Mouse (Mus musculus): ENCODE results near the gene Tgfa. TPM values are rescaled to one million over a fixed set of nuclear protein-coding genes. Genes with fewer than 3 reads are reported as not detected.

Gene Tgfa
- total RNA-seq, 2 experiments from 2014 or later: 34.1 to 36.6 TPM

DNA sequence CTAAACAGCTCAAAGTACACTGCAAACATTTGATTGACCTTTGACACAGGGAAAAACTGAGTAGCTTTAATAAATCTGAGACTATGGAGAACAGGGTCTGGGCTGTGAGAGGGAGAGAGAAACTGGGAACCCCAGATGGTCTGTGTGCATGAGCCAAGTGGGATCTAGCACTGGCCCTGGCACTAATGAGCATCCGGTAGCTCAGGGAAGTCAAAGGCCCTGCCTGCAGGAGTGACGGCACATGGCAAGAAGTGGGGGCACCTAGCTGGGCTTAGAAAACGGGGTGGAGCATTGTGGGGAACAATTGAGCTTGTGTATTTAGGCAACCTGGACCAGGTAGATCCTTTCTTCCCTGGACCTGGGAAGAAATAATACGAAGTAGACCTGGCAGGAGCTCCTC is 25.1 kb downstream of the Tgfa start:
- DNase-seq (ENCODE audit: extremely low spot score in 1 of 2, low spot score in 1 of 2): no peak

DNA sequence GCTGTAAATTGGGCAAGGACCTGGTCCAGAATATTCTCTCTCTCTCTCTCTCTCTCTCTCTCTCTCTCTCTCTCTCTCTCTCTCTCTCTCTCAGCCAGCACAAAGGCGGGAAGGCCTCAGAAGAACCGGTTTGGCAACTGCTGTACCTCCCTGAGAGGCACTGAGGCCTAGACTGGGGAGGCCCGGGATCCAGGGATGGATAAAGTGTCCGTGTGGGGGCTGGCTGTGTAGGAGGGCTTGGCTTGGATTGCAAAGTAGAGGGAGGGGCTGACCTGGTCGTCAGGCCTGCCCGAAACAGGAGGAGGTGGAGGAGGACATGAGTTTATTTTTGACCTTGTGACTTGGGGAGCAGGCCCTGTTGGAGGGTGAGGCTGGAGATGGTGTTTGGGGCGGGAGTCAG is 27.4 kb downstream of the Tgfa start:
- DNase-seq (ENCODE audit: extremely low spot score in 1 of 2, low spot score in 1 of 2): no peak

DNA sequence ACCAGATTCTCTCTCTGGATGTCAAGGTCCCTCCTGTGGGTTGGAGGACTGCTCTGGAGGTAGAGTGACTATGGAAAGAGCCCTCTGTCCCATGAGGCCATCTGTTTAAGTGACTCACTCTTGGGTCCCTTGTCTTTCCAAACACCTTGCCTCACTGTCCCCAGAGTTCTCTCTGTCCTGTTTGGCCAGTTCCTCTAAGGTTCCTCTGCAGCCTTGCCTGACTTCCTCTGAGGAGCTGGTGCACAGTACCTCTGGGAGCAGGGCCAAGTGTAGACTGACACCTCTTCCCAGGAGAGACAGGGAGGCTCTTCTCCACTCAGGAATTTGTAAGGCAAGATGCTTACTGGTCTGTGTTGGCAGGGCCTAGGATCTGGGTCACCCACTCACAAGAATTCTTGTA is 30.6 kb downstream of the Tgfa start:
- no peak for DNase-seq (ENCODE audit: extremely low spot score in 1 of 2, low spot score in 1 of 2)

DNA sequence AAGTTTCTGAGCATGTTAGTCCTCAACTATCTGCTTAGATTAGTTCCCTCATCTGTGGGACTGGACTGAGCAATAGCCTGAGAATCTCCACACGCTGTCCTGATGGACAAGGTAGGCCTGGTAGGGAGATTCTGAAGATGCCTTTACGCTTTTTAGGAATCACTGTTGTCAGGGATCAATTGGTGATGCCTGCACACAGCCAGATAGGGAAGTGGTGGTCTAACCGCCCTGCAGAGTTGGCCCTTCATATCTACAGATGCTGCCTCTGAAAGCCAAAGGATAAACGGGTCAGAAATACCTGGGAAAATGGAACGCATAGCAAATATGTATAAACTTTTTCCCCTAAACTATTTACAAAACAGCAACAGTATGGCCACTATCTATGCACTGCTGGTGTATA is 37.3 kb downstream of the Tgfa start:
- no peak for DNase-seq (ENCODE audit: extremely low spot score in 1 of 2, low spot score in 1 of 2)

DNA sequence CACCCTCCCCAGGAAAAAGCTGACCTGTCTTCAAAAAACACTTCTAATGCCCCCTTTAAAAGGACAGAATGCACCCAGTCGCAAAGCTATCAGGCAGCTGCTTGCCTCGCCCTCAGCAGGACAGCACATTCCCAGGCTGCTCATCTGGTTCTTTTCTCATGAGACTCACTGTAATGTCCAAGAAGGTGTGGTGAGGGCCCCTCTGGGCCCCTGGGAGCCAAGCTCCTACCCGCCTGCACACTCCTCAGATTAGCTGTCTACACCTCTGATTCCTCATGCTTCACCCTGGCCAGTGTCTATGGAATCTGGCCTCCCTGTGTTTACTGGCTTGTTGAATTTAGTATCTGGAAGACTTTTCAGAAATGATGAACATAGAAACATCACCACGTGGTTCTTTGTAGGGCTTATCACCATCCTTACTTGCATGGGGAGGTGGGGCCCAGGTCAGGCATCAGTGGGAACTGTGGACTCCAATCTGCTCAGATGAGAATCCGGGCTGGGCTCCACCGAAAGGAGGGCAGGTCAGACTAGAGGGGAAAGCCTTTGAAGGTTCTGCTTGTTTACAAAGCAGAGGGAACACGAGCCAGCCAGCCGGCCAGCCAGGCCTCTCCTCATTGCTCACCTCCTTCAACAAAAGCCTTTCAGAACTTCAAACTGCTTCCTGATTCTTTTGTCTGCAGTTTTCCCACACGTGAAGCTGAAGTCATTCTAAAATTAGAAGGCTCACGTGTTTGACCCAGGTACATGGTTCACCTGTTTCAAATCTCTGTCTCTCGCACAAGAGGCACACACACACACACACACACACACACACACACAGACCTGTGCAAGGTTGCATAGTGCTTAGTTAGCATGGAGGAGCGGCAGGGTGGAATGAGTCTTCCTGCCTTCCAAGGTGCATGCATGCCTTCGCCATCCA is 38.7 kb downstream of the Tgfa start:
- no peak for DNase-seq (ENCODE audit: extremely low spot score in 1 of 2, low spot score in 1 of 2)

DNA sequence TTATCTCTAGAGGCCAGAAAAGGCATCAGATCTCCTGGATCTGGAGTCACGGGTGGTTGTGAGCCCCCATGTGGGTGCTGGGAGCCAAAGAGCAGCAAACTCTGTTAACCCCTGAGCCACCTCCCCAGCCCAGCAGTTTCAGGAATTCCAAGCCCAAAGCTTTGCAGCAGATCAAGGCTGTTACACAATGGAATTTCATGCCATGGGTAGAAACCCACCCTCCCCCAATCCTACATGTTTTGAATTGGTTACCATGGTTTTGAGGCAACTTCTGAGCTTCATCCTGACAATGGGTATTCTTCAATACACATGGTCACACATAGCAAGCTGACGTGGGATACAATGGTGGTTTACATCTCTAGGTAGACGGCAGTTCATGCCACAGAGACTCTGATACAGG is 49.8 kb downstream of the Tgfa start:
- DNase-seq (ENCODE audit: extremely low spot score in 1 of 2, low spot score in 1 of 2): no peak

DNA sequence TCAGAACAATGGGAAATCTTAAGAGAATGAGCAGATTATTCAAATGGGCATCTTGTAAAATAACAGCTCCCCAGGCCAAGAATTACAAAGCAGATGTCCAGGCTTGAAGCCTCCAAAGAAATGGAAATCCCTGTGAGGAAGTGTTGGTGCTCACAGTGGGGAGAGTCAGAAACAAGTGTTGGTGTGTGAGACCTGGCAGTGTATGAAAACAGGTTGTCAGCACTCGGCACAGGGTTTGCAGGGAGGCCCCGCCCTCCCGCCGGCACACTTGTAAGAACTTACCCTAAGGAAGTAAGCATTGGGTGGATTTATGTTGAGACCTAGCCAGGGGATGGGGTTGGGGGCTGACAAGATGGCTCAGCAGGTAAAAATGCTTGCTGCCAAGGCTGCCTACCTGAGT is 50.9 kb downstream of the Tgfa start:
- DNase-seq (ENCODE audit: extremely low spot score in 1 of 2, low spot score in 1 of 2): no peak

DNA sequence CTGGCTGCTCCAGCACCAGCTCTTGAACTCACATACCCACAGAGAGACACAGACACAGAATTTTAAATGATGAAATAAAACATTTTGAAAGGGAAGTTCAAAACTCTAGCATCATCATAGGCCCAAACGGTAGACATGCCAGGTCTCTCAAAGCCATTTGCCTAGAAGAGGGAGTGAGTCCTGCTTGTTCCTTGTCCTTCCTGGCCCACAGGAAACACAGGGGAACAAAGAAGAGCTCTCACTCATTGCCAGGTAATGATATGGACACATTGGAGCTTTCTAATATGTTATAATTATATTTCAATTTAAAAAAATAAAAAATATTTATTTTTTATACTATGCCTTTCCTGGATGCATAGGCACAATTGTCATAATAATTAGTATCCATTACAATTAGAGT is 53.5 kb downstream of the Tgfa start:
- no peak for DNase-seq (ENCODE audit: extremely low spot score in 1 of 2, low spot score in 1 of 2)

DNA sequence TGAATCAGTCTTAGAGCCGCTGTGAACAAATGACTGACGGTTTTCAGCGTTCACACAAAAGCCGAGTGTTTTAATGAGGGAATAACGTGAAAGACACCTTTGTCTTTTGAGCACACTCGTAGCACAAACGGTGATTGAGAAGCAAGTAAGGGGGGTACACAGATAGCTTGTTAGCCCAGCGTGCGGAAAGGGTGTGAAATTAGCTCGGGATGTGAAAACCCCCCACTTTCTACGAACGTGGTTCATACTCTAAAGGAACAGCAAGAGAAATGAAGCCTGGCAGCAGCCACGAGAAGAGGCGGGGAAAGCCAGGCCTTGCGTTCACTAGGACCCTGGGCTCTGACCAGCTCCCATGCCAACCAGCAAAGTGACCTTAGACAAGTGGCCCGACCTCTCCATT is 54.0 kb downstream of the Tgfa start:
- no peak for DNase-seq (ENCODE audit: extremely low spot score in 1 of 2, low spot score in 1 of 2)

DNA sequence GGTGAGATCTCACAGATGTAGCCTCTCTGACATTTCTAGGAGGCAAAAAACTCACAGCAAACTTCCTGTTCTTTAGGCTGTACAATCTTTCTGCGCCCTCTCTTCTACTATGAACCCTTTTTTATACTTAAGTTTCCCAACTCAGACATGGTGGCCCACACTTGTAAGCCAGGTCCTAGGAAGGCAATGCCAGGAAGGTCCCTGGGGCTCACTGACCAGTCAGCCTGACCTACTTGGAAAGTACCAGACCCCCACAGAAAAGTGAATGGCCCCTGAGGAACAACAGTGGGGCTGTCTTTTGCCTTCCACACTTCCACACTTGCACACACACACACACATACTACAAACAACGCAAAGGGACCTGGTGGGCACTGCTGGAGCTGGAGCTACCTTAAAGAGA is 55.2 kb downstream of the Tgfa start:
- no peak for DNase-seq (ENCODE audit: extremely low spot score in 1 of 2, low spot score in 1 of 2)

DNA sequence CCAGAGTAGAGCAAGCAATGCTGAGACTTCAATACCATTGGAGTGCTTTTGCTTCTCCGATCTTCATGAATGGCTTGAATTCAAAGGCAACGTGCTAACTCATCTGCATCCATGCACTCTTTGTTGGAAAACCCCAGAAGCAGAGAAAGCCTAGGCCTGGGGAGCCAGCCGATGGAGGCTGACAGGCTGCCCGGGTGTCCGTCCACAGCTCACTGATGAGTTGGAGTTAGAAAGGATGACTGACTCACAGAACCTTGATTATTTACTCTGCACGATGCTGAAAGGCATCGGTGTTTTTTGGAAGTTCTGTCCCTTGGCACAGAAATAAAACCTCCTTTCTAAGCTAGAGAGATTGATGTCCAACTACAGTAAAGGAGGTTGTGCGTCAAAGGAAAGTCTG is 55.8 kb downstream of the Tgfa start:
- DNase-seq (ENCODE audit: extremely low spot score in 1 of 2, low spot score in 1 of 2): no peak

DNA sequence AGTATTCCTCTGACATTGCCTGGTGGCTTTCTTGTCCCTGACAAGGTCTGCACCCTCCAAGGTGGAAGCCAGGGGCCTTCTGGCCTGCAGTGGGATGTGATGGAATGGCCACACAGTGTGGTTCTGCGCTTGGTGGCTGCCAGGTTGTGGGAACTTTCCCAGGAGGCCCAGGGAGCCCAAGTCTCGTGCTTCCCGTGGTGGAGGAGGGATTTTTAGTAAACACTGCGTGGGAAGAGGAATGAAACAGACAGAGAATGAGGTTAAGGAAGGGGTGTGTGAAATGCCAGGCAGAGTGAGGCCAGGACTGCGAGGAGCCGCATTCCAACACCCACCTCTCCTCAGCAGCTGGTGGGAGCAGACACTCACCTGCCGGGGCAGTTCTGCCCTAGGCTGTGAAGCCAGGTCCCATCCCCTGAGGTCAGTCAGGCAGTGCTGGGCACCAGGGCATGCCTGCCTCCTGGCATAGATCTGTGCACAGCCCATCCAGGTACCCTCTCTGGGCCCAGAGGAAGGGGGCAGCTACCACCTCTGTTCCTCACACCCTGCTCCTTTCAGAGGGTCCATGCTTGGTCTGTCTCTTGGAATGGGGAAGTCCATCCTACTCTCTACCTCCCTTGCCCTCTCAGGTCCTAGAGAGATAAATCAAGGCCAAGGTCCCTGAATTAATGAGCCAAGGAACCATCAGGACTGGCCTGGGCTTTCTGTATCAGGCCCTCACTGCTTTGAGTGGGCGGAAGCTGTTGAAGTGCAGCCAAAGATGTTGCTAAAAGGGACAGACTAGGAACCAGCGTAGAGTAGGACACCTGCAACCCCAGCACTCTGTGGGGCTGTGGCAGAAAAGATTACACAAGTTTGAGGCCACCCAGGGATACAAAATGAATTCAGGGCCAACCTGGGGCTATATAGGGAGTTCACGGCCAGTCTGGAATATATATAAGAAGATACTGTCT is 57.4 kb downstream of the Tgfa start:
- no peak for DNase-seq (ENCODE audit: extremely low spot score in 1 of 2, low spot score in 1 of 2)

DNA sequence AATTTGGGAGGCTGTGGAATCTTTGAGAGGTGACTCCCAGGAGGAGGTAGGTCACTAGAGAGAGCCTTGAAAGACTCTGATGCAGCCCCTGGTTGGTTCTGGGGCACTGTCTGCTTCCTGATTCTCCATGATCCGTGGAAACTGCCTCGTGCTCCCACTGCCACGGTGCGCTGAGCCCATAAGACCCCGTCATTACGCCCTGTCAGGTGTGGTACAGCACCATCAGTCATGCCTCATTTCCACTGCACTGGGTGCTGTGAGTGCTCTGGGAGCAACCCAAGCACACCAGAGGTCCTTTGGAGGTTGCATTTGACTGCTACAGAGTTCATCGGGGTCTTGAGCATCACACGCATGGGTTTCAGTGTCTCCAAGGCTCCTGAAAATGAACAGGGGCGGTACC is 60.9 kb downstream of the Tgfa start:
- no peak for DNase-seq (ENCODE audit: extremely low spot score in 1 of 2, low spot score in 1 of 2)

DNA sequence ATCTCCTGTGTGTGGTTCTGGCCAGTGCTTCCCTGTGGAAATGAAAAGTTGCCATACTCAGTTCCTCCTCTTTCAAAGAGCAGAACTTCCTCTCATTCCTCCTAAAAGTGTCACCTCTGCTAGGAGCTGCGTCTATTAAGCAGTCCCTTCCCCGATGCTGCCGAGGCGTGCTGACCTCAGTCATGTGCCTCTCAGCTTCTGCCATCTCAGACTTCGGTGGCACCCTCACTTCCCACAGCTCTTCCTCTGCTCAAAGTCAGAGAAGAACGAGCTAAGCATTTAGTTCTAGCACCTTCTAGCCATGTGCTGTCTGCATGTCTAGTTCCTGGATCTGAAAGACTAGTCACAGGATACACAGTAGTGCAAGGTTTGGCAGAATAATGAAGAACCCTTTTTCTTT is 64.2 kb downstream of the Tgfa start:
- DNase-seq (ENCODE audit: extremely low spot score in 1 of 2, low spot score in 1 of 2): no peak

DNA sequence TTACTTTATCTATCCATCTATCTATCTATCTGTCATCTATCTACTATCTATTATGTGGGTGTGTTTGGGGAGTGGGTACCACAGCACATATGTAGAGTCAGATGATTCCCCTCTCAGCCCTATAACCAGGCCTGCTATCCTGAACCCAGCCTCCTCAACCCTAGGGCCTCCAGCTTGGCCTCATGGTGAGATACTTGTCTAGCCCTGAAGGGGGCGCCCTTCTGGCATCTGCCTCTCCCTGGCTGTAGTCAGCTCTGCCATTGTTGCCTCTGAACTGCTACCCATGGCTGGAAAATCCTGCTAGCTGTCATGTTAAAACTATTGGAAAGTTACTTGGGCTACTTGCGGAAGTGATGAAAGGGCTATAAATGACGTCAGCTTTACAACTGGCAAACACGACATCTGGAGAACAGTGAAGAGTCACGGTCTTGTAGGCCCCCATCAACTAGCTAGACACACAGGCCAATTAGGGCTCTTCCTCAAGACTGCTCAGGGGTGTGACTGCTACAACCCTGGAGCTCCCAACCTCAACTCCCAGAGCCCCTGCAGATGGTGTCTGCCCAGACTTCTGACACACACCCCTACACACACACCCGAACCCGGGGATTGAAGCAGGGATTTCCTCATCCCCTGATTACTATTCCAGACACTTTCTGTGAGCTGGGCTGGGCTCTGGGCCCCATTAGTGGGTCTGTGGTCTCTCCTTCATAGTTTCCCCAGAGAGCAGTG is 65.5 kb downstream of the Tgfa start:
- DNase-seq (ENCODE audit: extremely low spot score in 1 of 2, low spot score in 1 of 2): no peak

DNA sequence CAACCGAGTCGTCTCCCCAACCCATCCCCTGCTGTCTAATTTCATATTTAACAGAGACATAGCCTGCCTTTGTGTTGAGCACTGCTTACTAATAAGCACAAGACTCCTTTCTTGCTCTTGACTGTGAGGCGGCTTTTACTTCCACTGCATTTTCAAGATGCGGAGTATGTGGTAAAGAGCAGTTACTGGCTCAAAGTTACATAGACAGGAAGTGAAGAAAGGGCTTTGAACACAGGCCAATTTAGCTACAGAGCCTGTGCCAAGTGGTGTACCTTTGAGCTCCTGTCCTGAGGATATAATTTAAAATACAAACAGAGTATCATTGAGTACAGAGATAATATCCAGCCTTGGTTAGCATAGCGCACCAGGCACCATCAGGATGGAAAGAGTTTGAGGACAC is 71.8 kb downstream of the Tgfa start:
- DNase-seq (ENCODE audit: extremely low spot score in 1 of 2, low spot score in 1 of 2): no peak

DNA sequence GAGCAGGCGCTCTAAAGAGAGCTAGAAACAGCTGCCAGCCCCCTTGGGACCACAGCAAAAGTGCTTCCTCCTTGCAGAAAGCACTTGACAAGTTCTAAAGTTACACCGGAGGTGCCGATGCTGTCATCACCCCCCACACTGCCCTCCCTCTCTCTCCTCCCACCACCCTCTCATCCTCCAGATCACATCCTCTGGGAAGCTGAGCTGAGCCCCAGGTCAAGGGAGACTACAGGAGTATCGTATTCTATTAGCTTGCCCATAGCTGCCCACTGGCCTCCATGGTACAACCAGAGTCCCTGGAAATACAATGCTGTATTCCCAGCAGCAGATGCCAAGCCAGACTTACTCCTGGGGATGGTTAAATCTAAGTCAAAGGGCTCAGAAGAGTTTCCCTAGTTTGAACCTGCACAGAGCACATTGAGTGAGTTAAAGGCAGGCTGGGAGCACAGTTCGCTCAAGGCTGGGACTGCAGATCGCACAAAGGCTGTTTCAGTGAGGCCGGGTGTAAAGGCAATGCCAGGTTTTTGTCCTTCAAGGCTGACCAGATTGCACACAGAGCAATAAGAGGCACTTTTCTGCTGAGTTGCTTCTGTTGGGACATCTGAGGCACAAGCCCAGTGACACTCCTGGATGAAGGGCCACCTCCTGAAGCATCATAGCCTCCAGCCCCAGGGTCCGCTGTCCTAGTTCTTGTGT is 75.5 kb downstream of the Tgfa start:
- DNase-seq (ENCODE audit: extremely low spot score in 1 of 2, low spot score in 1 of 2): no peak

DNA sequence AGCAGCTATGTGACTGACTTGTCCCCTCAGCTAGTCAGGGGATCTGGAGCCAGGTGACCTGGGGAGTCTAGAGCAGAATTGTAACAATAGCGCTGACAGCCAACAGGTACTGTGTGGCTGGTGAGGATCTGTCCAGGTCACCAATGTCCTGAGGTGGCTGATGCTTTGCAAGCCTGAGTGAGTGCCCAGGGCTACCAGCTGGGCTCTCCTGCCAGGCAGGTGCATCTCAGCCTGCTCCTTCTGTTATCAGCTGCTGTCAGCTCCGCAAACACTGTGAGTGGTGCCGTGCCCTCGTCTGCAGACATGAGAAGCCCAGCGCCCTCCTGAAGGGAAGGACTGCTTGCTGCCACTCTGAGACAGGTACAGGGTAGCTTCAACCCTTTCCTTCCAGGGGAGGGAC is 76.1 kb downstream of the Tgfa start:
- DNase-seq (ENCODE audit: extremely low spot score in 1 of 2, low spot score in 1 of 2): no peak

DNA sequence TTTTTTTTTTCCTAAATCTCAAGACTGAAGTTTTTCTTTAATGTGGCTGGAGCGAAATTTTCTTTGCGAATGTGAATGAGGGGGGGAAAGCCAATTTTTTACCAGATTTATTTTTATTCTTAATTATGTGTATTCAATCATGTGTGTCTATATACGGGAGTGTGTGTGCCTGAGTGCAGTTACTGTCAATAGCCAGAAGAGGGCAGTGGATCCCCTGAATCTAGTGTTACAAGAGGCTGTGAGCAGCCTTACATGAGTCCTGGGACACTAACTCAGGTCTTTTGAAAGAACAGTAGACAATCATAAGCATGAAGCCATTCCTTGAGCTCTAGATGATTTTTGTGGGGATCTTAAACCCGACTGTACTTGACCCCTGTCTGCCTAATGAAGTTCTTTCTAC is 80.7 kb downstream of the Tgfa start:
- DNase-seq (ENCODE audit: extremely low spot score in 1 of 2, low spot score in 1 of 2): no peak

DNA sequence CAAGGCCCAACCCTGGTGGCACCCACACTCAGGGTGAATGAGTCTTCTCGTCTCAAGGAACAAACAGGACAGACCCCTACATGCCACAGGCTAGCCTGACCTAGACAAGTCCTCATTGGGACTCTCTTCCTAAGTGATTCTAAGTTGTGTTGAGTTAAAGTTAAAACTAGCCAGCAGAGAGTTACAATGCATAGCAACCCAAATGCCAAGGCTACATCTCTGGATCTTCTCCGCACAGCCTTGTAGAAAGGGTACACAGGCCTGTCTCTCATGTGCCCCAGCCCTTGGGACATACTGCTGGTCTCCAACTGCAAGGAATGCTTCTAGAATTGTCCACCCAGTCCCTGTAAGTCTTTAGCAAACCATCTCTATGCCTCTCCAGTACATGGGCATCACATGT is 81.8 kb downstream of the Tgfa start:
- no peak for DNase-seq (ENCODE audit: extremely low spot score in 1 of 2, low spot score in 1 of 2)
